Mouse (Mus musculus): ENCODE data around the gene 9230102O04Rik. TPM values are rescaled to one million over a fixed set of nuclear protein-coding genes. Genes with fewer than 3 reads are reported as not detected.

Gene 9230102O04Rik
- total and polyA plus RNA-seq, 2 experiments from 2014 or later = not detected

DNA sequence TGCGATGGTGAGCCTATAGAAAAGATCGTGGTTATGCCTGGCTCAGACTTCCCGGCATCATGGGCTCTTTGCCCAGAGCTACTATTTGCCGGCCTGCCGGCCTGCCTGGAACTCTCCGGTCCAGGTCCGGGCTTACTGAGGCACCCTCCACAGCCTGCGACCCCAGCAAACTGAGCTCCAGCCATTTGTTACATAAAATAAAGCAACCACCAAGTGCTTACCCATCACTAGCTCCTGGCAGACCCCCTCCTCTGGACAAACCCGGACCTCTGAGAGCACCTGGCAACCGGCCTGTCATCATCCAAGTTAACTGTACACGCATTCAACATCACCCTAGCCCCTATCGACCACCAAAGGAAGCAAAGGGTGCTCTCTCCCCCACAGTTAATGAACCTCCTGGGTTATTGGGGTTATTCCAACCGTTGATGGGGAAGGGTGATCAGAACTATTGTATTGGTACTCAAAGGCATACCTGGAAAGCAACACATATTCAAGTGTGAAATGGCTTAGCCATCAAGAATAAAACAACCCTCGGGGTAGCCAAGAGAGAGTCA is 4.0 kb downstream of the 9230102O04Rik start:
- TF ChIP-seq CTCF (IDR thresholded peaks at IDR 0.05; ENCODE audit: low read depth) = no peak
- DNase-seq (no peak), ATAC-seq (no peak)
- H3K4me3 ChIP-seq (ENCODE audit: low read depth, low read length) = no peak overlapping the region
- peaks cover 71% of the 10 kb centered on the region for H3K27me3 ChIP-seq (ENCODE audit: insufficient read depth, low read length)
- H3K9ac ChIP-seq = no peak overlapping the region
- no peaks in the 10 kb centered on the region for H3K36me3 ChIP-seq (ENCODE audit: insufficient read depth)
- no peaks in the 10 kb centered on the region for H3K4me1 ChIP-seq (ENCODE audit: insufficient read depth)
- H3K9me3 ChIP-seq (ENCODE audit: low read length) = no peaks in the 10 kb centered on the region
- H3K4me2 ChIP-seq (ENCODE audit: low read depth) = no peak overlapping the region
- WGBS = 2% methylated on average over 14 of the region's 14 CpGs
- no peak overlapping the region for H3K27ac ChIP-seq (ENCODE audit: low read depth, low read length)

DNA sequence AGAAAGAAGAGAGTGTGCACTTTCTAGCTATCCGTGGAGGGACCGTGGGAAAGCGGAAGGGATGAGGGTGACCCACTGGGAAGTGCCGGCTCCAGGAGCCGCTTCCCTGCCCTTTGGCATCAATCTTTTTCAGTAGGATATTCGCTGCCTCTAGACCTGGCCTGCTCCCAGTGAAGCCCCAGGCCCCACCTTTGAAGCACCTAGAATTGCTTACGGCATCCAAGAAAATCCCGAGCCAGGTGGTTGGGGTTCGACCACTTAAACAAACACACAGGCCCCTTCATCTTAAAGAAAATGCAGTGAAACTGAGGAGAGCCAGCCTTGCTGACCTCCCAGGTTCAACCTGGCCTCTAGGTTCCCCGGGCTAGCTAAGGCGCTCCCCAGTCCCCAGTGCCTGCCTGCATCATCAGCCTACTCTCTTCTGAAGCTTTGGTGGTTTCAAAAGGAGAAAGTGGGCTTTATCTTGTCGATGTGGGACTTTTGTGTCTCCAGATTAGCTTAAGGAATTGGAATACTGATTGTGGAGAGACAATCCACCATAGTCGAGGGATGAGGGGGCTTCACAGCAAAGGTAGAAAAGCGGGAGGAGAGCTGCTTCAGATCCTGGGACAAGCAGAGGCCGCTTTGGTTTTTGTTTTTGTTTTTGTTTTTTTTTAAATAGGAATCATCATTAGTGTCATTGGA is 4.7 kb downstream of the 9230102O04Rik start:
- TF ChIP-seq CTCF (IDR thresholded peaks at IDR 0.05; ENCODE audit: low read depth) = no peak
- H3K4me3 ChIP-seq (ENCODE audit: low read depth, low read length) = no peak overlapping the region
- ATAC-seq = no peak
- H3K4me1 ChIP-seq (ENCODE audit: insufficient read depth) = no peaks in the 10 kb centered on the region
- DNase-seq = peak; percentile 34
- H3K27me3 ChIP-seq (ENCODE audit: insufficient read depth, low read length) = peaks cover 71% of the 10 kb centered on the region
- no peak overlapping the region for H3K4me2 ChIP-seq (ENCODE audit: low read depth)
- 2% methylated on average over 15 of the region's 15 CpGs for WGBS
- H3K27ac ChIP-seq (ENCODE audit: low read depth, low read length) = no peak overlapping the region
- no peaks in the 10 kb centered on the region for H3K36me3 ChIP-seq (ENCODE audit: insufficient read depth)
- H3K9ac ChIP-seq = no peak overlapping the region
- no peaks in the 10 kb centered on the region for H3K9me3 ChIP-seq (ENCODE audit: low read length)

DNA sequence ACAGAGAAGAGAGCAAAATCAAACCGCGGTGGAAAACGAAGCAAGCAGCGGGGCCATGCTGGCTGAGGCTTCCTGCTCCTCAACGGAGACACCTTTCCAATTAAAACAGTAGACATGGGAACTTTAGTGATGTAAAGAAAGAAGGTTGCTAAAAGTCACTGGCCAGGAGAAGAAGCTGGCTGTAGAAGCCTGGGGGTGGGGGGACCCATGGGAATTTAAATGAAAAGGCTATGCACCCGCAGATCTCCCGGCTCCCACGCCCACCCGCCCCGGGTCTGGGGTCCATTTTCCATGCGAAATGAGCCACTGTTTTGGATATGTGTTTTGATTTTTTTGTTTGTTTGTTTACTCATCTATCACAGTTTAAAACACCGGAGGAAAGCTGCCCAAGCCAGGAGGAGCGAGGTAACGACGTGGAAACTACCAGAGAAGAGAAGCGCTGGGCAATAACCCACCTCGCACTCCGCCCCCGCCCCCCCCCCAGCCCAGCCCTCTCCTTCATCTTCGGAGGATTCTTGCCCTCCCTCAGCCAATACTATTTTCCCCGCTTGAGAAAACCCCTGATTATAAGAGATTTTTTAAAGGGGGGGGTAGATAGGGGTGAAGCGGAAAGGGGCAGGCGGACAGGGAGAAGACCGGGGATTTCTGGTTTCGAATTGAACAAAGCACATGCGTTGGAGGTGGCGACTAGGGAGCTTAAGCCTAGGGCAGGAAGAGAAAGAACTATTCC is 5.4 kb downstream of the 9230102O04Rik start:
- ATAC-seq (no peak), DNase-seq (no peak)
- H3K9ac ChIP-seq = no peak overlapping the region
- H3K4me2 ChIP-seq (ENCODE audit: low read depth) = no peak overlapping the region
- no peaks in the 10 kb centered on the region for H3K9me3 ChIP-seq (ENCODE audit: low read length)
- WGBS = under 1% methylated on average over 27 of the region's 27 CpGs
- no peaks in the 10 kb centered on the region for H3K36me3 ChIP-seq (ENCODE audit: insufficient read depth)
- H3K27ac ChIP-seq (ENCODE audit: low read depth, low read length) = no peak overlapping the region
- H3K4me1 ChIP-seq (ENCODE audit: insufficient read depth) = no peaks in the 10 kb centered on the region
- peaks cover 69% of the 10 kb centered on the region for H3K27me3 ChIP-seq (ENCODE audit: insufficient read depth, low read length)
- no peak overlapping the region for H3K4me3 ChIP-seq (ENCODE audit: low read depth, low read length)
- TF ChIP-seq CTCF (IDR thresholded peaks at IDR 0.05; ENCODE audit: low read depth) = no peak

DNA sequence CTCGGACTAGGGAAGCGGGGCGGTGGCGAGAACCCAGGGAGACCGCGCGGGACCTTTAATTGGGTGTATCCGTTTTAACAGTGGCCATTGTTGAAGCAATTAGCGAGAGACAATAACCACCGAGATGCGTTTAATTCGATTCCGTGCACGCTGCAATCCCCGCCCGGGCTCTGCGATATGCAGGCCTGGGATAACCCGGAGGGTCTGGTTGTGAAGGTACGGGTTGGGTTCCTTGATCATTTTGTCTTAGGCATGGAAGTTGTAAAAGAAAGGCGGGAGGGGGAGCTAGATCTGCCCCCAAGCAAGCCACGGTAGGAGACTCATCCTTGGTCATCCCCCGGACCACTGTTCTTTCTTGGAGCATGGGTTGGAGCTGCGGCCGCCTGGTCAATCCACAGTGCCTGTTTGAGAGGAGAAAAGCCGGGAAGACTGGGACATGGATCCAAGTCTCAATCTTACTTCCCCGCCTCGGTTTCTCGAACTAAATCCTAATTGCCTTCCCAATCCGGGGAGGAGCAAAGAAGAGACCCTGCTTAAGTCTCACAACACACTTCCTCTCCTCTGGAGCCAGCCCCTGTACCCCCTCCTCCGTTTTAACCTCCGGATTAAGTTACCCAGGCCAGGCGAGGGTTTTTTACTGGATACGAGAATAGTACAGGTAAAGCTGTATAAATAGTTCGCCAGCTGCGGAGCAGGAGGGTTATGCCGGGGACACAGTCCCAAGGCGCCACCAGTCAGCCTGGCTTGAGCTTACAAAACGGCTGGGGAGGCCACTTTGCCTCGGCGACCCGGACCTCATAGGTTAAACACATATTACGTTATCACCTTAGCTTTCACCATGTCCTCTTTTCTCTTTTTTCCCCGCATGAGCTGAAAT is 6.2 kb downstream of the 9230102O04Rik start:
- H3K36me3 ChIP-seq (ENCODE audit: insufficient read depth) = no peaks in the 10 kb centered on the region
- H3K4me2 ChIP-seq (ENCODE audit: low read depth) = no peak overlapping the region
- H3K4me3 ChIP-seq (ENCODE audit: low read depth, low read length) = peak overlapping the region; percentile 12; the same call in 1 of the 2 replicates
- no peak for ATAC-seq
- no peak overlapping the region for H3K9ac ChIP-seq
- no peak overlapping the region for H3K27ac ChIP-seq (ENCODE audit: low read depth, low read length)
- under 1% methylated on average over 43 of the region's 43 CpGs for WGBS
- TF ChIP-seq CTCF (IDR thresholded peaks at IDR 0.05; ENCODE audit: low read depth) = no peak
- peaks cover 69% of the 10 kb centered on the region for H3K27me3 ChIP-seq (ENCODE audit: insufficient read depth, low read length)
- DNase-seq = peak; percentile 74
- no peaks in the 10 kb centered on the region for H3K9me3 ChIP-seq (ENCODE audit: low read length)
- no peaks in the 10 kb centered on the region for H3K4me1 ChIP-seq (ENCODE audit: insufficient read depth)

DNA sequence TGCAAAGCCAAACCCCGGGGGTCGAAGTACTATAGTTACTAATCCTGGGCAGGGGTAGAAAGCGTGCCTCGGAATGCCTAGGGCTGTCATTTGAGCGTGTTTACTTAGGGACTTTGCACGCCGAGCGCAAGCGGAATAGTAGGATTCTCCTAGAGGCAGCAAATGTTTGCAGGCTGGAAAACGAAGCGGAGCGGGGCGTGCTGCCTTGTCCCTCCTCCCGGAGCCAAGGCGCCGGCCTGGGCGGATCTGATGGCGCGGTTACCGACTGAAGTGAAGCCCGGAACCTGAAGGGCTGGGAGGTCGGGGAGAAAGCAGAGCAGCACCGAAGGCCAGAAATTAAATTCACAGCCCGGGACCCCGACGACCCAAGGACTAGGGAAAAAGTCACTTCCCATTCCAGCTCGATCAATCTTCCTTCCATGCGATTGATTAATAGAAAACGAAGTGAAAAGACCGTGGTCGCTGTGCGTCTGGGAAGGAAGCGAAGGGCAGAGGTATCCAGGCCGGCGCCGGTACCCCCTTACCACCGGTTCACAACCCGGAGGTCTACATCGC is 6.9 kb downstream of the 9230102O04Rik start:
- peaks cover 69% of the 10 kb centered on the region for H3K27me3 ChIP-seq (ENCODE audit: insufficient read depth, low read length)
- H3K4me2 ChIP-seq (ENCODE audit: low read depth) = 0 out of 2 replicates have a peak overlapping the region, but pooled peaks have one; percentile 10

DNA sequence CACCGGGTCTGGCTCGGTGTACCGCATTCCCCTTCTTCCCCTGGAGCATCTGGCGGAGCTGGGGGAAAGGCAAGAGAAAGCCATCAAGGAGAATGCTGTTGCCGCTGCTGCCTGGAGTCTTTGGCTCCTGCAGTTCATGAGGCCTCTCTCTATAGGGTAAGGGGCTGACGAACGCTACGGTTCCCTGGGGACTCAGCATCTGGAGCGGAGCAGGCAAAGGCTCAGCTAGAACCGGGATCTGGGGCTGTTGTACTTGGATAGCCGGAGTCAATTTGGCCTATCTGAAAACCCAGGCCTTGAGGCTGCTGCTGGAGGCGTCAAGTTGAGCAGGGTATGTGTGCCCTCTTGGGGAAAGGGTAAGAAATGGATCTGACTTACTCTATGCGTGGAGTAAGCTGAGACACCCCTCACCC is 7.7 kb downstream of the 9230102O04Rik start:
- no peaks in the 10 kb centered on the region for H3K36me3 ChIP-seq (ENCODE audit: insufficient read depth)
- H3K27me3 ChIP-seq (ENCODE audit: insufficient read depth, low read length) = peaks cover 64% of the 10 kb centered on the region
- no peak overlapping the region for H3K4me3 ChIP-seq (ENCODE audit: low read depth, low read length)
- 0 out of 2 replicates have a peak, but pooled peaks have one; percentile 23 for TF ChIP-seq CTCF (IDR thresholded peaks at IDR 0.05; ENCODE audit: low read depth)
- ATAC-seq = peak; percentile 56
- peak overlapping the region; percentile 15; the same call in 1 of the 2 replicates for H3K4me2 ChIP-seq (ENCODE audit: low read depth)
- H3K9me3 ChIP-seq (ENCODE audit: low read length) = no peaks in the 10 kb centered on the region
- DNase-seq = peak; percentile 51
- 2% methylated on average over 13 of the region's 13 CpGs for WGBS
- no peak overlapping the region for H3K9ac ChIP-seq
- H3K4me1 ChIP-seq (ENCODE audit: insufficient read depth) = no peaks in the 10 kb centered on the region
- H3K27ac ChIP-seq (ENCODE audit: low read depth, low read length) = no peak overlapping the region

More for the DNA sequence above, 6.9 kb downstream of the 9230102O04Rik start:
- no peak for TF ChIP-seq CTCF (IDR thresholded peaks at IDR 0.05; ENCODE audit: low read depth)
- Histone ChIP-seq H3K4me3 (ENCODE audit: low read depth, low read length) (peak overlapping the region; percentile 12; the same call in 1 of the 2 replicates), H3K4me1 (ENCODE audit: insufficient read depth) (no peaks in the 10 kb centered on the region), H3K9me3 (ENCODE audit: low read length) (no peaks in the 10 kb centered on the region), H3K36me3 (ENCODE audit: insufficient read depth) (no peaks in the 10 kb centered on the region), H3K9ac (no peak overlapping the region), H3K27ac (ENCODE audit: low read depth, low read length) (no peak overlapping the region)
- ATAC-seq (no peak), DNase-seq (peak; percentile 63)
- 1% methylated on average over 39 of the region's 39 CpGs for WGBS
